Mouse (Mus musculus) left cerebral cortex, postnatal 25 days (tissue): ENCODE results near the gene Prkca. TPM values are rescaled to one million over a fixed set of nuclear protein-coding genes. Genes with fewer than 3 reads are reported as not detected.

Experiments
- DNase-seq, 2 experiments: peaks; one replicate each; pipeline ENCODE4 v3.0.0; 2022; ENCODE audit warnings: low spot score in 2 of 2, mixed read lengths in 1 of 2
- intact Hi-C: fragments of 180-260 bp; cut with DNase I; formaldehyde crosslinking; loops from one replicate; pipeline ENCODE4 v1.15.1; 2025
- total RNA-seq, 2 experiments: library from RNA; stranded (reverse); gene quantifications; 2 replicates each; pipeline ENCODE4 v1.2.3; 2021

Prkca gene
- total RNA-seq, 2 experiments from 2014 or later = 172 TPM

DNA sequence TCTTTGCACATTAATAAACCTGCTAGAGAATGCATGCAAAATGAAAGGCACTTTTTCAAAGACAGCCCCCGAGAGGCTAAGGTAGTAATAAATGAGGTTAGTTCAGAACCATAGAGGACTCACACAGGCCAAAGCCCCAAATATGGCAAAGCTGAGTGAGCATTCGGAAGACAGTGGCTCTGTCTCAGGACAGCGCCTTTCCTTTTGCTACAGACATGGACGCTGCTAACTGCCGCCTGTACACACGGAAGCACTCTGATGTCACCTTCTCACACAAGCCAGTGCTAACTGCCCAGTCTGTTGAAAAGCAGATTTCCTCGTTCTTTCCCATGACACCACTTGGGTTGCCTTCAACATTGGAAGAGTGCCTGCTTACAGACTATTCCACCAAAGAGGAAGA lies 74.2 kb downstream of the Prkca start:
- no peak for DNase-seq
- intact Hi-C loops = no loop called here

DNA sequence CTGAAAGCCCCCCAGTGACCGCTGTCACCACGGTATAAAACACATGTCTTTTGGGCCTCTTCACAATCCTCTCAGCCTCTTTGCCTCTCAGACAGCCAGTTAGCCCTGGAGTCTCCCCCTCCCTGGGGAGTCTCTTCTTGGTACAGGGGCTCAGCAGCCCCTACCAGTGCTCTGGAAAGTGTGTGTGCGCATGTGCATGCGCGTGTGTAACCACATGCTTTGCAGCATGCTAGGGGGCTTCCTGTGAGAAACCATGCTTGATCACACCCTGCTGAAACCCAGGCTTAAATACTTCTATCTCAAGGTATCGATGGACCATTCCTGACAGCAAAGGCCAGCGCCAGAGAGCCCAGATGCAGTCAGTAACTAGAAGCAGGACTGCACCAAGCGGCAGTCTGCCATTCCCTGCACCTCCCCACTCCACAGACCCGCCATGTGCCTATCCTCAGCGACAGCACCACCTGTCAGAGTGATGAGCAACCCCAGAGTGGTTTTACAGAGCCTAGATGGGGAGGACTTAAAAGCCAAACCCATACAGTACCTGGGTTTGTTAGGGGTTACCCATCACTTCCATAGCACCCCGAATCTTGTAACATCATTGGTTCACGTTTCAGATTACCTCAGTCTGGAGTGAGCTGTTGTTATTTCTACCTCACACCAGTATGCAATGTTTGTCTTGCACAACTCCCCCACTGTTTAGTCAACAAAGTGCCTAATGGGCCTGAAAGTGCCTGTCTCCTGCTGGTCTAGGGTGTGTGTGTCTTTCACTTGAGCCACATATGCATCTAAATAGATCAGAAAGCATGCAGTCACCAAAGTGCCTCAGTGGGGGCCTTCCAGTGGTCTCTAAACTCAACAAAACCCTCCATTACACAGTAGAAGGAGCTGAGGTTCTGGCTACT lies 75.1 kb downstream of the Prkca start:
- intact Hi-C loops = no loop called here
- DNase-seq = no peak

DNA sequence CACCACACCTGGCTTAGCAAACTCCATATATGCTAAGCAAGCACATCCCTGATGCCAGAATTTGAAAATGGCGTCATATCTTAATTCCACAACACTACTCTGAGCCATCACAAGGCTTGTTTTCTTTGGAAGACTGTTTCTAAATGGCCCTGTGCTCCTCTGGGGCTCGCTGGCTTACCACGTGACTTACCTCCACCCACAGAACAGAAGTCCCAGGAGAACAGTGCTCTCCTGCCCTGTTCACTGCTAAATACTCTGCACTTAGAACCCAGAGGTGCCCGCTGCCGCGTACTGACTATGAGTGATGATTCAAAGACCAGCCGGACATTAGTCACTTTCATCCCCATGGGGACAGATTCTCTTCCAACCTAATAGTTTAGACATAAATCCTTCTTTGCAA lies 75.9 kb downstream of the Prkca start:
- intact Hi-C loops = no loop called here
- DNase-seq = no peak

DNA sequence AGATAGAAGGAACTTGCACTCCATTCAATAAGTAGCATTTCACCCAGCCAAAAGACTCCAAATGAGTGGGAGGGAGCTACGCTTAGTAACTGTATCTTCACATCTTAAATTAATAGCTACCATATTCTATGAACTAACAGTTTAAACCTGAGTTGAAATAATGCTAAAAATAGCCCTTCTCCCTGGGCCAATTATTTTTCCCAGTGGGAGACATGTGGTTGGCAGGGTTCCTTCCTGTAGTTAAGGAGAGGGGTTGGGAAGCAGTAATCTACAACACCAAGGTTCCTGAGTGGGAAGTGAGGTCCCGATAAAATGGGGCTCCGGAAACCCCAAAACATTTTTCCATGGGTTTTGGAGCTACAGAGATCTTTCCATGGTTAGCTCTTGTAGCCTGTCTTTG lies 76.7 kb downstream of the Prkca start:
- DNase-seq = no peak
- intact Hi-C loops = no loop called here

DNA sequence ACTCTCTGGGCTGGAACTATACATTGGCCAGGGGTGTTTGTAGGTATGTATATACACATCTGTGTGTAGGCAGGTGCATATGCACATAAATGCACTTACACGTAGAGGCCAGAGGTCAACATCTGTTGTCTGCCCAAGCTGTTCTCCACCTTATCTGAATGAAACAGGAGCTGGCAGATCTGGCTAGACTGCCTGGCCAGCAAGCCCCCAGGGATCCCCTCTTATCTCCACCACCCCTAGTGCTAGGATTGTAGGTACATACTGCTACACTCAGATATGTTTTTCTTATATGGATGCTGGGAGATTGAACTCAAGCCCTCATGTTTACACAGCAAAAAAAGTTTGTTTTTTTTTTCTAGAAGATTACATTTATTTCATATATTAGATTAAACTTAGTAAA lies 79.9 kb downstream of the Prkca start:
- intact Hi-C loops = no loop called here
- no peak for DNase-seq

DNA sequence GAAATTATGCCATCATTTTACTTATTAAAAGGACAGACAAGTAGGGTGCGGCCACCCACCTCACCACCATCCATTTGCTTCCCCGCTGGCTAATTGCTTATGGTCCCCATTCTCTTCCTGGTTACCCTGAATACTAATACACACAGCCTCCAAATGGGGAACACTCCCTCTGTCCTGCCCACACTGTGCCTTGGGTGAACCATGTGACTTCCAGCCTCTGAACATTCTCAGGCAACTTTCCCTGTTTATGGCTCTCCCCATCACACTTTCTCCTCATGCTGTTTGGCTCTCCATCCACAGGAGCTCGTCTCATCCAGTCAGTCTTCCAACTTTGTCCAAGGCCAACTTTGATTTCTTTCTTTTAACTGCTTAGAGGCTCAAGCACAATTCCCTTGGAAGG lies 80.3 kb downstream of the Prkca start:
- intact Hi-C loops = no loop called here

DNA sequence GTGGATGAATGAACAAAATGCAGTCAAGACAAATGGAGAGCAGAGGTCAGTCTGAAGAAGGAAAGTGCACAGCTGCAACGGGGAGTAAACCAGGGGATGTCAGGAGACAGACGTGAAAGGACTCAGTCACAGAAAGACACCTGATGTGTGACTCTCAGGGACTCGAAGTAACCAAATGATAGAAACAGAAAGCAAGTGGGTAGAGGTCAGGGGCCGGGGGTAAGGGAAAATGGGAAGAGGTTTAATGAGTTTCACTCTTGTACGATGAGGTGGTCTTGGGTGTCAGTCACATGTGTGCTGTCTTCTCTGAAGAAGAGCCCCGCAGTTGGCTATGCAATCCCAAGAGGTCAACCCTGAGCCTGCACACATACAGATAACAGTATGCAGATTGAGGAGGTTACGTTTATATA lies 82.0 kb downstream of the Prkca start:
- intact Hi-C loops = no loop called here
- no peak for DNase-seq

More for the DNA sequence above, 80.3 kb downstream of the Prkca start:
- no peak for DNase-seq

DNA sequence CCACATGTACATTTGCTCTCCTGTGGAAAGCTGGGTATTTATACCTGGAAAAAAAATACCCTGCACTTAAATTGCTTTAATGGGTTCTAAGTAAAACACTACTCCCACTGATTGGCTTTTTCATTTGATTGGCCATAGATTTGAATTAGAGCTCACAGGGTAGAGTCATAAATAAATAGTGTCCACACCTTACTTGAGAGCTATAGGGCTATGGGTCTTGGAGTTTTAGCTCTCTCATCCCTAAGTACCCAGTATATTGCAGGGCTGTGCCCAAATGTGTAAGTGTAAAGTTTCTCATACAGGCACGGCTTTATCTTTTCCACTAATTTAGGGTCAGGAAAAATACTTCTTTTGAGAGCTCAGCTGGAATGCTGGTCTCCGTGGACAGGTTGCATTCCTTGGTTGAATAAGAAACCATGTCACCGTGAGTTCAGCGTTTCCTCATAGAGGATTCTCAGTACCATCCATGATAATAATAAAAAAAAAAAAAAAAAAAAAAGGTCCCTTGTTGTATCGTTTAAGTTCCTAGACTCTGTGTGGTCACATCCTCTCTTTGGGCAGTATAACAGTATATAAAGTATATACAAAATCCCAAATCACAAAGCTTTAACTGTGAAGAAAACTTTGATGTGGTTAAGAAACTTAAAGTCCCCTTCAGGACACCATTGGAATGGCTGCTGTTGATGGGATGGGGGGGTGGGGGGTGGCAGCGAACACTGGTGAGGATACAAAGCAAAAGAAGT lies 82.8 kb downstream of the Prkca start:
- intact Hi-C loops = no loop called here
- no peak for DNase-seq

DNA sequence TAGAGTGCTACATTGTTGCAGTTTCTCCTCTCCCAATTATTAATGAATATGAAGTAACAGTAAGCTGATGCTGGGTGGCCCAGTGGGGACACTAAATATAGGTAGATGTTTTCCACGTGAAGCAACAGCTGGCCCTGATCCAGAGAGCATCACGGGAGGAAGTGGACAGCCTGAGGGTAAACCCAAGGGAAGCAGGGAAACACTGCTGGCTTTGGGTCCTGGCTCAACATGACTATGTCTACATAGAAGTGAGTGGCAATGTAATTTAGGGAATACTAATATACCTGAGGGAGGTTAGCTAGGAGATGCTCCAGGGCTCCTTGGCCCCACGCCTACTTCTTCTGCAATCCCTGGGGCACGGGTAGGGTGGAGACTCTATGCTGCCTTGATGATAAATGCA lies 84.3 kb downstream of the Prkca start:
- intact Hi-C loops = no loop called here
- no peak for DNase-seq

DNA sequence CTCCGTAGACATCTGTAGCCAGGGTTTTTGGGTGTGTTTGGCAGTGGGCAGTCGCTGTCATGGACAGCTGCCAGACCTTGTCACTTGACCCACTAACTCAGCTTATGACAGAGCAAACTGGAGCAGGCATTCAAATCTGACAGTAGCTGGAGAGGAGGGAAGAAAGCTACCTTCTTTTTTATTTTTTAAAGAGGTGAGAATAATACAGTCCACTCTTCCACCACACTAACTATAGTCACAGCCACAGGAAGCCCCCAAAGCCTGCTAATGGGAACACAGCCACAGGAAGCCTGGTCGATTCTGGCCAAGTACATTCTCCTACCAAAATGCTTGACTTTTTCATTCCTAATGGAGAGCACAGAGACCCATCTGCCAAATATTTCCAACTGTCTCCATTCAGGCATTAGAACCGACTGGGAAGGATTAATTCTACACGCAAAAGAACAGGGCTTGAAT lies 84.9 kb downstream of the Prkca start:
- intact Hi-C loops = no loop called here
- DNase-seq = peak in 1 of 2 experiments; percentile 46

DNA sequence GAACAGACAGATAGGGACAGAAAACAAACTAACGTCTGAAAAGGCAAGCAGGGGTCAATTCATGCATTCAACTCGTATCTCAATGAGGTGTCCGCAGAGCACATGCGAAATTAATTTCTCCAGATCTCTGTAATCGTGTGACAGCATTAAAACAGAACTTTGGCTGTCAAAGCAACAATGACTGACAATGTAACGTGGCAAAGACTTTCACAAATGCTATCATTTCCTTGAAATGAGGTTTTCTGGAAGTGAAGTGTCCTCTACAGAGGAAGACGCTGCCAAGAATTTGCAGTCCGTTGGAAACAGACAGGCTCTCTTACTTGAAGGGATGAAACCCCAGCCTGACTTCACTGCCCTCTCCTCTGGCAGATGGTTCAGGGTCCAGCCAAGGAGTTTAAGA lies 85.8 kb downstream of the Prkca start:
- intact Hi-C loops = no loop called here

DNA sequence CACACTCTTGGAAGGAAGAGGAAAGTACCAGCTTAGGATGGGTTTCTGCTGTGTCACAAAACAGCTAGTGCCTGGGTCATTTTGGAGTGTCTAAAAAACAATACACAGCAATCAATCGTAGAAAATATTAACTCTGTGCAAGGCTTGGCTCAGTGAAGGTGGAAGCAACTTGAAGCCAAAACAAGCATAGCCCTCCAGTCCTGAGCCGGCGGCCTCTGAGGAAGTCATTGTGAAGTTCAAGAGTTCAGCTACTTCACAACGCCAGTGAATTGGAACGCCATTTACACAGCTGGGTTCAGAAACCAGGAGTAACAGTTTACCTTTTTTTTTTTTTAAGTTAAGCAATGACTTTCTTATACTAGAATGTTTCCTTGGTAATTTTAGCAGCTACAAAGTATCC lies 89.0 kb downstream of the Prkca start:
- intact Hi-C loops = no loop called here

More for the DNA sequence above, 85.8 kb downstream of the Prkca start:
- no peak for DNase-seq

DNA sequence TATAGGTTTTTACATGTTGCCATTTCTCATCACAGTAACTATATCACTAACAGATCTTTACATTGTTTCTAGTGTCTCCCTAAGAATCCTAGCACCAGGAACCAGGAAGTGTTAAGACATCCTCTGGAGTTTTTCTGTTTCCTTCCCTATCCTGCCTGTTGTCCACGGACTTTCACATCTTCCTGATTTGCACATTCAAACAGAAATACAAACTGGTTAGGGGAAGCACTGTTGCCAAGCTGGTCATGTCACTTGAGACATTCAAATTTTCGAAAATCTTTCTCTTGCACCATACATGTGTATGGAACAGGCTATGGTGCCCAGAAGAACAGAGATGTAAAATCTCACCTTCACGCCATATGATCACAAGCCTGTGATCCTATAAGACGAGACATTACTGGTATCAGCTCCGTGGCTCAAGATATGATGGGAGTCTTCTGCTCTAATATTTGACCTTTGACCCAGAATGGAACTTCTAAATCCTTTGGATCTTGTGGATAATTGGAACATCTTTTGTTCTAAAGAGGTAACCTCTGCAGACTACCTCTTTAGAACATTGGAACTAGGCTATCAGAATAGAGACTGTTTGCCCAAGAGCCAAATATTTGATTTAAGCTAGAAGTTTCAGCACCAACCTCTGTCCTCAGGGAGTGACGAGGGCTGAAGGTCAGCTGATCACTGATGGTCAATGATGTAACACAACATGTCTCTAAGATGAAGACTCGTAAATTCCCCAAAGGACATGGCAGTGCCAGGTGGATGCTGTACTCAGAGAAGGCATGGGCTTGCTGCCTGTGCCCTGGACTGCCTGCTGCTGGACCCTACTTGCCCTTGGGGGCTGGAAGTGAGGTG lies 91.6 kb downstream of the Prkca start:
- DNase-seq = no peak
- intact Hi-C loops = no loop called here

More for the DNA sequence above, 89.0 kb downstream of the Prkca start:
- DNase-seq = no peak

DNA sequence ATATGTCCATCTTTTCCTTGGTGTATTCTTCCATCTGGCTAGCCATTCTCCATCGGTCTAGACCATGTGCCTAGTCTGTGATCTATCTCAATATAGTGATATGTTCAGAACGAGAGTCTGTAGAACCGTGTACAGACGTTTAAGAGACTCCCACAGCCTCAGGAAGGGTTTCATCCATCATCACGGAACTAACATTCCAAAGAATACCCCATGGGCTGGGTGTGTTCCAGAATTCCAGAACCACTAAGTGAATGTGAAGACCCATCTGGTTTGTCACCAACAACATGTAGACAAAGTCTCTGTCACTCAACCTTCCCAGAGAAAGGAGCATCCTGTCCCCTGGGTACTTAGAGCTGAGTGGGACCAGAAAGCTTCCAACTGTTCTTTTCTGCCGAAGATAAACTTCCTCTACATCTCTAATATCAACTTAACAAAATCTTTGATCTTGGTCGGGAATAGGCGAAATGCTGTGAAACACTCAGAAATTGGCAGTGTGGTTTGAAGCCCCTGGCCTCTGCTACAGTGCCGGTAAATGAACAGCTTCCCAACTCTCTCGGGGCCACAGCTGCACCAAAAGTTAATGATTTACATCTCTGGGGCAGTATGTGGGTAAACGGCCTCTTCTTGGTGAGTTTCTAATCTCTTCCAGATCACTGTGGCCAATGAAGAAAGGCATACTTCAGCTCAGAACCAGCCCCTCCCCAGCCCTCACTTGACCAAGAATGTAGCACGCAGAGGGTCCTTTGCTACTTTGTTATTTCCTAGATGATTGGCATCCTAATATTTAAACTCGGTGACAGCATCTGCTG lies 92.7 kb downstream of the Prkca start:
- no peak for DNase-seq
- intact Hi-C loops = no loop called here

DNA sequence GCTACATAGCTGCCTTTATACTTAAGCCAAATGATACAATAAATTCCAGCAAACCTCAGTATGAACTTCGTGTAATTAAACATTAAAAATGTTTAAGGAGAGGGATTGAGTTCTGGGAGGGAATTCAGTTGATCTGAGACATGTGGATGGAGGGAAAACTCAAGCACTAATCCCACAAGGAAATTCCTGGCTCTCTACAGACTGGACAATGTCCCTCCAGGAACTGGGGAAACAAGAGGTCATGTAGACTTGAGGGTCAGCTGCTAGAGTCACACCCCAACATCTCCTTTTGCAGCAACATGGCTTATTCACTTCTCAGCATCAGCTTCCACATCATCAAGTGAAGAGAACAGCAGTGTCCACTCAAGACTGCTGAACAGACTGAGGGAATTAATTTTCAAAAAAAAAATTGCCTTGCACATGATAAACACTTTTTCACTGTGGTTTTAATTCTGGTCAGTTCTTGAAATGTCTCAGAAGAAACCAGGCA lies 93.5 kb downstream of the Prkca start:
- DNase-seq = no peak
- intact Hi-C loops = no loop called here

DNA sequence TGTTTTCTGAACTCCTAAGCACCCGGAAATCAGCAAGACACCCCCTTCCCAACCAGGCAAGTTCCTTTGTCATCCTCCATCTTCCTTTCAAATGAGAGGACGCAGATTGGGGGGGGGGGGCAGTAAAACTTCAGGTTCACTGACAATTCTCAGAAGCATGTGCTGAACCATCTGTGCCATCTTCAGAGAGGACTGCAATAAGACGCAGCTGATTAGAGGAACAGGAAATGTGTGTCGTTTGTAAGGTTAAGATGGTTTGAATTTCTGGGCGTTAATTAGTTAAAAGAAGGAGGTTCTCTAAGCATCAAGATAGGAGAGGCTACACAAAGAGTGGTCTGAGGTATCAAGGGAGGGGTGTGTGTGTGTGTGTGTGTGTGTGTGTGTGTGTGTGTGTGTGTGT lies 94.2 kb downstream of the Prkca start:
- intact Hi-C loops = no loop called here
- DNase-seq = no peak

DNA sequence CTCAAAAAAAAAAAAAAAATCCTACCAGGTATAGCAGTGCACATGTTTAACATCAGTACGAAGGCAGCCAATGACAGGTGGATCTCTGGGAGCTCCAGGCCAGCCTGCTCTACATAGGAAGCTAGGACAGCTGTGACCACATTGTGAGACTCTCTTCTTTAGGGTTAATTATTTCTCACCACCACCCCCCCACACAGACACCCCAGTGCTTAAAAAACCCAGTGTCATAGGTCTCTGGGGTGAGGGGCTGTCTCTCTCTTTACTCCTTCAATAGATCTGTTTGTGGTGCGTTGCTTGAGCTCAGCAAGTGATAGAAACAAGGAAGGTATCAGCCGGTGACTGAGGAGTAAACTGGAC lies 94.7 kb downstream of the Prkca start:
- intact Hi-C loops = no loop called here

DNA sequence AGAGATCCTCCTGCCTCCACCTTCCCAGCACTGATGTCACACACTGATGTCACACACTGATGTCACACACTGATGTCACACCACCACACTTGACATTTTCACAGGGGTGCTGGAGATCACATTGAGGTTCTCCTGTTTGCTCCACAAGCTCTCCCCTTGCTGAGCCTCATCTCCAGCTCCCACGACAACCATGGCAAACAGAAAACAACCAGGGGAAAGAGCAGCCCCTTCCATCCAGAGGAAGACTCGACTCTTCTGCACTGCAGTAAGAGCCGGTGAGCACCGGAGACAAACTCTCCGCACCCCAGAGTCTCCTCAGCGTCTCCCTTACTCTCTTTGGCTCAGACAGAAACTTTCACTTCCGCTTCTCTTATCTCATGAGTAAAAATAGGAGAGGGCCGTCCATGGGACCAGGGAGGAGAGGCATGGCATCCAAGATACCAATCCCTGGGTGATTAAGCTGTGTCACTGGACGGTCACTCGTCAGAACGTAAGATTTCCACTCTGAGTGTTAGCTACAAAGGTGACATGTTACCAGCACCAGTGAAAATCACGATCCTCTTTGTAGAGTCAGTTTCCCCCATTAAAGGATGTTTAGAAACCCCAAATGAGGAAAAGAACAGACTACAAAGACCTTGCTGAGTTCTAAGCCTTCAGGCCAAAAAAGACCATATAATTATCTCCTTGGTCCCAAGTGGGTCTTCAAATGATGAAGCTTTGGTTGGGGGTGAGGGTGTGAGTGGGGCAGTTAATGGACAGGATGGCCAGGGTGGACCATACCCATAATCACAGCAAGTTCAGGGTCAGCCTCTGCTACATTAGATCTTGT lies 95.3 kb downstream of the Prkca start:
- intact Hi-C loops = no loop called here
- no peak for DNase-seq

More for the DNA sequence above, 94.7 kb downstream of the Prkca start:
- DNase-seq = no peak
